Mouse (Mus musculus) midbrain, postnatal 0 days (tissue): ENCODE results near the gene Mfsd14a. TPM values are rescaled to one million over a fixed set of nuclear protein-coding genes. Genes with fewer than 3 reads are reported as not detected.
A peak's percentile ranks its signal among the peaks of the same experiment; 100 is the strongest.
"Not testable (repeated sequence)": the region's sequence is repeated elsewhere in the genome, so short reads cannot be mapped to it uniquely, and the experiment has no call there.

Experiments used
- ATAC-seq: fragments of 200-750 bp; cut with Nextera tagmentation; 2 replicates; pipeline ENCODE4 v1.8.0; 2017; ENCODE audit warnings: moderate number of reproducible peaks, mild to moderate bottlenecking, moderate TSS enrichment, moderate library complexity; ENCODE audit not compliant: low FRiP score
- DNase-seq: peaks from one replicate; pipeline ENCODE4 v3.0.0-alpha.2; 2015; ENCODE audit warnings: low spot score
- H3K27ac ChIP-seq: fragments of 300-500 bp; sonication (generic); 2 replicates; pipeline ENCODE4 v1.5.1; 2014; ENCODE audit warnings: low read depth, mild to moderate bottlenecking, low read length, mixed read lengths
- H3K27me3 ChIP-seq: fragments of 300-500 bp; sonication (generic); 2 replicates; pipeline ENCODE4 v1.6.1; 2014; ENCODE audit warnings: low read length, control low read depth, mixed read lengths; ENCODE audit not compliant: insufficient read depth
- H3K36me3 ChIP-seq: fragments of 300-500 bp; sonication (generic); 2 replicates; pipeline ENCODE4 v1.6.1; 2014; ENCODE audit warnings: low read length, control low read depth, mixed read lengths; ENCODE audit not compliant: insufficient read depth
- H3K4me1 ChIP-seq: fragments of 300-500 bp; sonication (generic); 2 replicates; pipeline ENCODE4 v1.6.1; 2014; ENCODE audit warnings: mild to moderate bottlenecking, control low read depth, antibody characterized with exemption, low read length, mixed read lengths; ENCODE audit not compliant: insufficient read depth
- H3K4me2 ChIP-seq: fragments of 300-500 bp; sonication (generic); 2 replicates; pipeline ENCODE4 v1.6.1; 2014; ENCODE audit warnings: low read depth, mild to moderate bottlenecking, low read length, mixed read lengths; ENCODE audit not compliant: poor library complexity, severe bottlenecking
- H3K4me3 ChIP-seq: fragments of 300-500 bp; sonication (generic); 2 replicates; pipeline ENCODE4 v1.5.1; 2014; ENCODE audit warnings: low read depth, mild to moderate bottlenecking, low read length, moderate library complexity
- H3K9ac ChIP-seq: fragments of 300-500 bp; sonication (generic); replicated peaks from 2 replicates; pipeline ENCODE4 v1.6.1; 2014; ENCODE audit warnings: mild to moderate bottlenecking, low read length, moderate library complexity, mixed read lengths; ENCODE audit not compliant: poor library complexity, severe bottlenecking
- H3K9me3 ChIP-seq: fragments of 300-500 bp; sonication (generic); 2 replicates; pipeline ENCODE4 v1.6.1; 2016; ENCODE audit warnings: low read length, control low read depth
- CTCF ChIP-seq: IDR thresholded peaks from 2 replicates; pipeline ENCODE4 v1.5.1; 2016; ENCODE audit warnings: antibody characterized with exemption, mild to moderate bottlenecking
- WGBS: fragments of 180-500 bp; shearing (Covaris S2); extraction: QIAGEN DNeasy Blood & Tissue Kit; methylation state at CpG from one replicate; pipeline ENCODE4 v1.1.7; 2014; 5-methylcytosine and 5-hydroxymethylcytosine counted together
- polyA plus RNA-seq: library from polyadenylated mRNA; unstranded; fragments of >200 nt; fragmentation: Nextera tagmentation; extraction: Ambion mirVana; gene quantifications from 2 replicates; pipeline ENCODE4 v1.2.1, GENCODE M21; 2015
- total RNA-seq: library from RNA; depleted of rRNA; stranded (reverse); fragments of >200 nt; gene quantifications from 2 replicates; pipeline ENCODE4 v1.2.3, GENCODE M21; 2014

Mfsd14a gene
- total and polyA plus RNA-seq, 2 experiments from 2014 or later = 50.6 to 51.1 TPM

GRCm38 (mm10) chr3:116681160-116681559 is 18.7 kb upstream of the Mfsd14a start, which contains the start of gene Gm43191:
Gene Gm43191, minus strand, starts transcription at chr3:116681260.
- no peak within 1 kb of the TSS for H3K9ac ChIP-seq
- no peak for ATAC-seq
- no peak for TF ChIP-seq CTCF

GRCm38 (mm10) chr3:116664281-116664680 is 1.8 kb upstream of the Mfsd14a start:
- H3K9me3 ChIP-seq, H3K4me1 ChIP-seq, DNase-seq, ATAC-seq, H3K4me2 ChIP-seq, H3K4me3 ChIP-seq, H3K9ac ChIP-seq, H3K27ac ChIP-seq, H3K36me3 ChIP-seq, H3K27me3 ChIP-seq: not testable (repeated sequence)
- 96% methylated on average over 9 of the region's 9 CpGs for WGBS

More at GRCm38 (mm10) chr3:116681160-116681559, 18.7 kb upstream of the Mfsd14a start, which contains the start of gene Gm43191:
- Histone ChIP-seq H3K27me3 (no peaks in the 10 kb centered on the region), H3K36me3 (peaks cover 7% of the 10 kb centered on the region; the same call in 1 of the 2 replicates), H3K9me3 (no peaks in the 10 kb centered on the region), H3K4me2 (no peak within 1 kb of the TSS), H3K4me1 (no peaks in the 10 kb centered on the region), H3K27ac (no peak within 1 kb of the TSS), H3K4me3 (no peak within 1 kb of the TSS)
- no peak for DNase-seq
- WGBS = 88% methylated on average over 1 of the region's 1 CpGs

GRCm38 (mm10) chr3:116661870-116662414 is 535 bp downstream of the Mfsd14a start:
- peak; percentile 85 for ATAC-seq

GRCm38 (mm10) chr3:116661288-116661869 is 1.1 kb downstream of the Mfsd14a start:
- DNase-seq = peak; percentile 19
- Histone ChIP-seq H3K4me3 (peak overlapping the region; percentile 93), H3K9me3 (no peaks in the 10 kb centered on the region), H3K9ac (peak overlapping the region; percentile 94), H3K27me3 (no peaks in the 10 kb centered on the region), H3K4me1 (no peaks in the 10 kb centered on the region), H3K4me2 (peak overlapping the region; percentile 64), H3K36me3 (no peaks in the 10 kb centered on the region), H3K27ac (peak overlapping the region; percentile 90)
- ATAC-seq = no peak
- no peak for TF ChIP-seq CTCF
- WGBS = 7% methylated on average over 16 of the region's 16 CpGs

More at GRCm38 (mm10) chr3:116661870-116662414, 535 bp downstream of the Mfsd14a start:
- WGBS = under 1% methylated on average over 44 of the region's 68 CpGs
- peak overlapping the region; percentile 64 for H3K4me2 ChIP-seq
- peak; percentile 31 for DNase-seq
- H3K9ac ChIP-seq = peak overlapping the region; percentile 94
- no peaks in the 10 kb centered on the region for H3K9me3 ChIP-seq
- peak overlapping the region; percentile 90 for H3K27ac ChIP-seq
- peak overlapping the region; percentile 93 for H3K4me3 ChIP-seq
- no peaks in the 10 kb centered on the region for H3K27me3 ChIP-seq
- no peaks in the 10 kb centered on the region for H3K4me1 ChIP-seq
- H3K36me3 ChIP-seq = no peaks in the 10 kb centered on the region
- TF ChIP-seq CTCF = no peak

- H3K27ac ChIP-seq = no peak overlapping the region
- no peak overlapping the region for H3K9ac ChIP-seq
- H3K4me2 ChIP-seq = no peak overlapping the region
- H3K36me3 ChIP-seq = no peaks in the 10 kb centered on the region
- 77% methylated on average over 13 of the region's 13 CpGs for WGBS
- no peaks in the 10 kb centered on the region for H3K27me3 ChIP-seq
- ATAC-seq = no peak
- no peaks in the 10 kb centered on the region for H3K4me1 ChIP-seq
- DNase-seq = no peak
- TF ChIP-seq CTCF = no peak
- no peak overlapping the region for H3K4me3 ChIP-seq
- H3K9me3 ChIP-seq = no peaks in the 10 kb centered on the region
These were observed 2.5 kb downstream of the Mfsd14a start for GRCm38 (mm10) chr3:116659856-116660430.

GRCm38 (mm10) chr3:116658928-116659565 is 3.4 kb downstream of the Mfsd14a start:
- H3K27ac ChIP-seq = no peak overlapping the region
- 64% methylated on average over 15 of the region's 15 CpGs for WGBS
- no peaks in the 10 kb centered on the region for H3K4me1 ChIP-seq
- H3K9ac ChIP-seq = no peak overlapping the region
- H3K9me3 ChIP-seq = no peaks in the 10 kb centered on the region
- H3K4me2 ChIP-seq = no peak overlapping the region
- H3K27me3 ChIP-seq = no peaks in the 10 kb centered on the region
- no peaks in the 10 kb centered on the region for H3K36me3 ChIP-seq
- no peak for TF ChIP-seq CTCF
- H3K4me3 ChIP-seq = no peak overlapping the region
- DNase-seq (no peak), ATAC-seq (no peak)
